Mouse (Mus musculus): ENCODE measurements at regions not wholly inside any gene's neighbourhood (a gene's known extent, or its start where the extent isn't known, plus 50 kb on each side); places are given as distances from the start of the nearest gene placed in this dataset.

DNA sequence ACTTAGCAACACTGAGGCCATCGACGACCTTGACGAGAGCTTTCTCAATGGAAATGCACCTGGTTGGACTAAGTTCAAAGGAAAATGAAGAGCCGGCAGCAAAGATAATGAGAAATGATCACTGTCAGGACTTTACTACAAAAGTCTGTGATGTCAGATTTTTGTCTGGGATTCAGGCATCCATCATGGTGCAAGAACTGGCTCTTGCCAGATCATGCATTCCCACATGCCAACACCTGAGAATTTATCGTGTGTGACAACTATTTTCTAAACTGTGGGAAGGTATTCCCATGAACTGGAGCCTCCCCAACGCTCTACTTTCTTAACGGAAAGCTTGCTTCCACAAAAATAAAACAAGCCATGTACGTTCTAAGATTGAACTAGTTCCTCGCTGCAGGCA, 58.1 kb downstream of the Irx6 start:
- DNase-seq (ENCODE audit: low spot score): no peak

DNA sequence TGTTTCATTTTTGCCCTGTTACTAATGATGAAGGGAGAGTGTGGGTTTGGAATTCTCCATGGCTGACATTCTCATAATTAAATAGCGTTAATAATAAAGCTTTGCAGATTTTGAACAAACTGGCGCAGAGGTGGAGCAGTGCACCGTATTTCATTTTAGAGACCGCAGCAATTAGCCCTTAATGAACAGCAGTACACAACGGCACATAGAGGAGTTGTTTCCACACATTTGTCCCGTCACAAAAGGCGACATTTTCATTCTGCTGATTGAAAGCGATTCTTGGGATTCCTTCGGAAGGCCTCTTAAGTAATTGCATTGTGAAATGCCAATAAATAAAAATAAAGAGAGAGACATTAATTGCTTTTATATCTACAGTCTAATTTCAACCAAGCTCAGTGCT, 61.6 kb downstream of the Irx6 start:
- no peak for DNase-seq (ENCODE audit: low spot score)

DNA sequence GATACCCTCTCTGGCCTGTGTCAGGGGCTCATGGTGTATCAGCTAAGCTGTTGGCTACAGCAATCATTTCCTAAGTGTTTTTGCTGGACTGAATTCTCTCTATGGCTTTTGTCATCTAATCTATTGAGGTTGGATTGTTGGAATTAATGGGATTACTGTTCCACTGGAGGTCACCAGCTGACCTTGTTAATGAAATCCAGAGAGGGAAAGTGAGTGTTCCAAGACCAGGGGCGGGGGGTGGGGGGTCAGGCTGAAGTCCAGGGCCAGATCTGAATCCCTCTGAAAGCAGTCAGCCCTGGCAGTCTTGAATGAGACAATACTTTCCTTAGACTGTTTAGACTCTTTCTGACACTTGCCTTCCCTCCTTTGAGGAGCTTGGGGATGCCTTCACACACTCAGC, 64.0 kb downstream of the Irx6 start:
- DNase-seq (ENCODE audit: low spot score): no peak

DNA sequence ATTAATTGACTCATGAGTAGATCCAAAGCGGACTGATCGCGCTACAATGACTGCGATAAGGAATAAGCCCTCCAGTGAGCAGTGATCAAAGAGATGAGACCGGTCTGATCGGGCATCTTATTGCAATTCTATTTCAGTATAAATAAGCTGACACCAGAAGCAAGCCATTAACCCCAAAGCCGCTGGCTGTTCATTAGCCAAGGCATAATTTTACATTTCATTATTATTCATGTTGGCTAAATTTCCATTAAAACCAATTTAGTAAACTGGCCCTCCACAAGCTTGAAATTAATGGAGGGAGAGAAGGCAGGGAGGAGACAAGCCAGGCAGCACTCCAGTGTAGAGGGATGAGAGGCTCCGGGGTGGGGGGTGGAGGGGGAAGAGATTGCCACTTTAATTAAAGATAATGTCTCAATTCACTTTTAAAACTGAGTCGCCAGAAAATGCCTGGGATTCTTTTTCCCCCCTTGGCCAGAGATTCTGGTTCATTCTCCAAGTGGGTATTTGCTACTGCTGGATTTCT, 66.3 kb downstream of the Irx6 start:
- no peak for DNase-seq (ENCODE audit: low spot score)

DNA sequence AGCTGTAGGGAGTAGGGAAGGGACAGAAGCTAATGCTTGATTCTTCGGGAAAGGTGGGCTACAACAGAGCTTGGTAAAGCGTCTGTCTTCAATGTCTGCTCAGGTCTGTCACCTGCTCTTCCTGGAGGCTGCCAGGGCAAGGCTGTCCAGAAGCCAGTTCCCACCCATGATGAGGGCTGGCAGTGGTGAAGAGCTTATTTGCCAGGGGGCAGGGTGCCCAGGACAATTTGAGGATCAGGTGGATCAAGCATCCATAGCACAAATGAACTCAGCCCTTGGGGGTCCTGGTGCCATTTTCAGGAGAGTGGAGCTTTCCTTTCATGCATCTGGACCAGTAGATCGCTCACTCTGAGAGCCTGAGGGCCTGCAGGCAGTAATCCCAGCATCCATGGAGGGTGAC, 67.7 kb downstream of the Irx6 start:
- DNase-seq (ENCODE audit: low spot score): no peak

DNA sequence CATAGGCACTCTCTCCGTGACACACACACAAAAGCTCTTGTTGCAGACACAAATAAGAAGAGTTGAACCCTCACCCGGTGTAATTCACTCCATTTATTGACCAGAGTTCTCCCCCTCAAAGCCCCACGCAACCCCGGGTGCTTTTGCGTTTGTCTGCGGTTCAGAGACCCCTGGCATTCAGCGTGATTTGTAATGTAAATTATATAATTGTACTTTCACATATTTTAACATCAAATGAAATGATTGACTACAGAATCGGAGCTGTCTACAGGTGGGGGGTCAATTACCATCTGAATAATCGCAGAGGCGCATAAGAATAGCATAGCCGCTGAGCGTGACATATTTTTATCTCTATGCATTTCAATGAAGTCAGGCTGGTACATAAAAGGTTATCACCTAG, 69.0 kb downstream of the Irx6 start:
- no peak for DNase-seq (ENCODE audit: low spot score)

DNA sequence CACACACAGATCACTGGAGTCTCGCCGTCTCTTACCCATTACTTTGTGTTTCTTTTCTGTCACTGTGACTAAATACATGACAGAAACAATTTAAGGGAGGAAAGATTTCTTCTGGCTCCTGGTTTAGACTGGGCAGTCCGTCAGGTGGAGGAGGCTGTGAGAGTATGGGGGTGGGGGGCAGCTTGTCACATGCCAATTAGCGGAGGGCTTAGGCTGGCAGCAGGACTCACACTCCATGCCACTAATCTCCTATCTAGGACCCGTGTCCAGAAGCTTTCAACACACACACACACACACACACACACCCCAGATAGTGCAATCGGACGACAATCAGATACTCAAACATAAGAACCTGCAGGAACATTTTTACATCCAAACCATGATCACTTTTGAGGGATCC, 73.0 kb downstream of the Irx6 start:
- DNase-seq (ENCODE audit: low spot score): no peak

DNA sequence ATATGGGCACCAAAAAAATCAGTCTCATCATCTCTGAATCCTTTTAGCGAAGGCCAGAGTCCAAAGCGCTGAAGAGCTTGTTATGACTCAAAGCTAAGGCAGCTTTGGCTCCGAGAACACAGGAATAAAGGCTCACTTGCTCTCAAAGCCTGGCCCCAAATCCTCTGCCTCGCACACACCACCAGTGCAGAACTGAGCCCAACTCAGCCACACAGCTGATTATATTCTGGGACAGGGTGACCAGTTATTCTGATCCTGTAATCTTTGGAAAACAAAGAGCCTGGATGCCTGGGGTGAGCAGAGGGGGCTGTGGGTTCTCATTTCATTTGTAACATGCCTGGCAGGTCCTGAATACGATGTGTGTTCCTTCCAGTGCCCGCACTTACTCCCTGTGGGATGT, 73.9 kb downstream of the Irx6 start:
- peak; percentile 5 for DNase-seq (ENCODE audit: low spot score)

DNA sequence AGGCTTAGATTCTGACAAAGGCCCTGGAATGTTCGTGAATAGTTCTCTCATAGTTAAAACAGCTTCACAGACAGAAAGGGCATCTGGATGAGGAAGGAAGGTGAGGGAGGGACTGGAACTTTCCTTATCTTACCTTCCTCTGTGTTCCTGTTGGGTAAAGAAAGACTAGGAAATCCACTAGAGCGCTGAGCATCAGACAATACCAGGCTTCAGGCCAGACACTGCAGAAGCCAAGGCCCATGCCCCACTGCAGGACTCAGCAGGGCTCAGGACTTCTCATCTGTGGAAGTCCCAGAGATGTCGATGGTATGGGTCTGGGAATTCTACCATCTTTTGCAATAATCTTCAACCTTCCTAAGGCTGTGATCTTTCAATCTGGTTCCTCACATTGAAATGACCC, 67.2 kb upstream of the Mmp2 start:
- no peak for DNase-seq (ENCODE audit: low spot score)

DNA sequence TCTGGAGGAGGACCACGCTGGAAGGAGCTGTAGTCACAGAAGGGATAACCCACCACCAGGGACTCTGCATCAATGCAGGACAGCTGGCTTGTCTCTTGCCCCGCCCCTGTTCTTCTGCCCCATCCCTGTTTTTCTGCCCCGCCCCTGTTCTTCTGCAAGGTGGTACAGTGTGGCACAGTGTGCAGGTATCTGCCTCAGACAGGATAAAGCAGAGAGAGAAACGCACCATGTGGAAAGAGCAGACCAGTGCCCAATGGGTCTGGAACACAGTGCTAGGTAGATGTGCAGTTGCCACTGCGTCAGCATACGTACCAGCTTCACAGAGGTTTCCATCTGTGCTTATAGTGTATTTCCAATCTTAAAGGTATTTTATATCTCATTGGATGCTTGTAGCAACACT, 66.2 kb upstream of the Mmp2 start:
- DNase-seq (ENCODE audit: low spot score): no peak

DNA sequence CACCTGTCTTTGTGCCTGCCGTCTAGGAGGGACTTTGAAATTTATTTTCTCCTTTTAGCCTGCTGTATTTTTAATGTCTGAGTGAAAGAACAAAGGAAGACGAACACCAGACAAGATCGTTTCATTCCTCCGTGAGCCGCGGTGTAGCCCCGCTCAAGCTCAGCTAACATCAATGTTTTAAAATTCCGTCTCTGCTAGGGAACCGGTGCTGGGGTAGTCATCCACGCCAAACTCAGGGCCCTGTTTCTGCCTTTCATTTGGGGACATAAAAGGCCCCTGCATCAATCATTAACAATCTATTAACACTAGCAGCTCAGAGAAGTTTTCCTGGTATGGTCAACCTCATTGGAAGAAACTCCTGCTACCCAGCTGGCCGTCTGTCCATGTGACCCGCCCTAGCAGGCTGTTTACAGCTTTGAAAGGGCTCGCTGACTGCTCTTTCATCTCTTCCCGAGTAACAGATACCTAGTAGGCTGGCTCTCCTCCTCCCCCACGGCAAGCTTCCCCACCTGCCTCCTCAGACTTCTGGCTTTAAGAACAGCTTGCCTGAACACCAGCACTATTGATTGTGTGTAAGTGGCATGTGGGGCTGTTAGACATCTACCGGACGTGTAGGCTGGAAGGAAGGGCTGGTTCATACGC, 65.0 kb upstream of the Mmp2 start:
- DNase-seq (ENCODE audit: low spot score): no peak

DNA sequence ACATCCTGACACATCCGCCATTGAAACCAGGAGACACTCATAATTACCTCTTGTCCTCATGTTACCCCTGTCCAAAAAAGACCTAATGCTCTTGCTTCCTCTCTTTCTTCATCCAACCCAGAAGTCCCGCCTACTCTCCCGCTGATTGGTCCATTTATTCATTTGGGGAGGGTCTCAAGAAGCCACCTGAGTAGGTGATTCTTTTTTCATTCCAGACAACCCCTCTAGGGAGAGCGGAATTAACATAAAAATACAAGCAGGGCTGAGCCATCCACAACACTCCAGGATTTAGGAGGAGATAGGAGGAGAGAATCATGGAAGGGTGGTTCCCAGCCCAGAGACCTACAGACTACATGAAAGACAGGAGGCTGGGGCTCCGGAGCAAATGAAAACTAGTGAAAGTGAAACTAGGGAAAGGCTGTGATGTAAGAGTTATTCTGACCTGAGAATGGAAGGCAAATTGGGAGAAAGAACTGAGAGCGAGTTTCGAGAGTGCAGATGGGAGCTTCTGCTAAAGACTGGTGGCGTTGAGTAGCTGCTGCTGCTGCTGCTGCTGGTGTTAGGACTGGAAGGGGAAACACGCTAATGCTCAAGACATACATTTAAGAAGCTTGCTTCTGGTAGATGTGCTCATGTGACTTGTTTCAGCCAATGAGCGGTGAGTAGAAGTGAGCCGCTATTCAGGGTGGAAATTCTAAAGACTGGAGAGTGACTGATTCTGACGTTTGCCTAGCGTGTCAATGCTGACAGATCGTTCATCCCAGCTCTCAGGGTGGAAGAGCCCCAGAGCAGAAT, 55.0 kb upstream of the Mmp2 start:
- DNase-seq (ENCODE audit: low spot score): no peak

DNA sequence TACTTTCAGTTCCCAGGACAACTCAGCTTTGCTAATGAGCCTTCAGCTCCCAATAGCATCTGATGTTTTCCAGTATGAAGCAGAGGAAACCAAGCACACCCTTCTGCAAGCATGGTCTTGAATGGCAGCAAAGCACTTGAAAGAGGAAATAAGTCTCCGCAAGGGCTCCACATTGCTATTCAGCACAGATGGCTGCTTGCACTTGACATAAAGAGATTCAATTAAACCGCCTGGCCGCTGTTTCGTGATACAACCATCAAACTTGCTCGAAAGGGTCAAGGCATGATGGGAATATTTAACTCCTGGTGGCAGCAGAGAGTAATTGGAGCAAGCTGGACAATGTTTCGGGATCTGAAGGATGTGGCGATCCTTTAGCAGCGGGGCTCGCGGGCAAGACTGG, 54.3 kb upstream of the Mmp2 start:
- DNase-seq (ENCODE audit: low spot score): no peak

DNA sequence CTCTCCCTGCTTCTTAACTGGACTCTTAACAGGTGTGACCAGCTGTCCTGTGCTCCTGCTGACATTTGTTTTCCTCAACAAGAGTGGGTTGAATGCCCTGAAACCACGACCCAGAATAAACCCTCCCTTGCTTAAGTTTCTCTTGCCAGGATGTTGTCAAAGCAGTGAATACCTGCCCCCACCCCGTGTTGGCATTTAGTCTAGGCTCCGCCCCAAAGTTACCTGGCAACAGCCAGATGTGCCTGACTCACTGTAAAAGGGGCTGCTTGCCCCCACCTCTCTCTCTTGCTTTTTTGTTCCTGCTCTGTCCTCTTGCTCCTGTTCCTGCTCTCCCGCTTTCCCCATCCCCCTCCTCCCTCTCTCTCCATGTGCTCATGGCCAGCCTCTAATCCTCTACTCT, 51.9 kb upstream of the Mmp2 start:
- DNase-seq (ENCODE audit: low spot score): no peak

DNA sequence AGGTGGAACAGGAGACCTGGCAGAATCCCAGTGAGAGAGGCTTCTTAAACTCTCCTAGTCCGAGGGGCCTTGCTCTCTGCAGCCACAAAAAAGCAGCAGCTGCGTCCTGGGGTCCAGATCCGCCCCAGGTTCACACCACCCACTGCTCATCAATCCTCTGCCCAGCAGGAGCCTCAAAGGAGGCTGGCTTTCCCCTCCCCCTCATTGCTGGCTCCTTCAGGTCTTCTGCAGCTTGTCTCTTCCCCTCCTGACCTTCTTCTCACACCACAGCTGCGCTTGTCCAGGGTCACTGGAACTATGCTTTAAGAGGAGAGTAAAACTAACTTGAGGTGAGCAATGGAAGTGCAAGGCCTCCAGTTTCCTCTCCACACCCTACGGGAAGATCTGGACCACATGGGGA, 50.0 kb upstream of the Mmp2 start:
- DNase-seq (ENCODE audit: low spot score): no peak

Data from gastrocnemius, adult 18-20 months (tissue).